Mouse (Mus musculus) embryonic facial prominence, embryonic 15.5 days (tissue): ENCODE measurements around the gene Rnf167. TPM values are rescaled to one million over a fixed set of nuclear protein-coding genes. Genes with fewer than 3 reads are reported as not detected.
A peak's percentile ranks its signal among the peaks of the same experiment; 100 is the strongest.

Source experiments
- ATAC-seq: fragments of 200-750 bp; cut with Nextera tagmentation; 2 replicates; pipeline ENCODE4 v1.8.0; 2017; ENCODE audit warnings: low read depth, moderate TSS enrichment; ENCODE audit not compliant: insufficient number of reproducible peaks, low FRiP score, low TSS enrichment
- H3K27ac ChIP-seq: fragments of 300-500 bp; sonication (generic); replicated peaks from 2 replicates; pipeline ENCODE4 v1.5.1; 2015; ENCODE audit warnings: mild to moderate bottlenecking, inconsistent platforms
- H3K27me3 ChIP-seq: fragments of 300-500 bp; sonication (generic); 2 replicates; pipeline ENCODE4 v1.6.1; 2015; ENCODE audit warnings: inconsistent platforms
- H3K36me3 ChIP-seq: fragments of 300-500 bp; sonication (generic); 2 replicates; pipeline ENCODE4 v1.6.1; 2015; ENCODE audit warnings: mild to moderate bottlenecking, inconsistent platforms
- H3K4me1 ChIP-seq: fragments of 300-500 bp; sonication (generic); 2 replicates; pipeline ENCODE4 v1.6.1; 2015; ENCODE audit warnings: inconsistent platforms
- H3K4me2 ChIP-seq: fragments of 300-500 bp; sonication (generic); replicated peaks from 2 replicates; pipeline ENCODE4 v1.6.1; 2015; ENCODE audit warnings: mild to moderate bottlenecking, inconsistent platforms
- H3K4me3 ChIP-seq: fragments of 300-500 bp; sonication (generic); replicated peaks from 2 replicates; pipeline ENCODE4 v1.5.1; 2015; ENCODE audit warnings: mild to moderate bottlenecking, inconsistent platforms
- H3K9ac ChIP-seq: fragments of 300-500 bp; sonication (generic); 2 replicates; pipeline ENCODE4 v1.6.1; 2015; ENCODE audit warnings: inconsistent platforms
- H3K9me3 ChIP-seq: fragments of 300-500 bp; sonication (generic); replicated peaks from 2 replicates; pipeline ENCODE4 v1.6.1; 2016; ENCODE audit warnings: inconsistent platforms
- WGBS: fragments of 180-500 bp; shearing (Covaris S2); methylation state at CpG from one replicate; pipeline ENCODE4 v1.1.7; 2015; 5-methylcytosine and 5-hydroxymethylcytosine counted together
- polyA plus RNA-seq: library from polyadenylated mRNA; unstranded; fragments of >200 nt; fragmentation: Nextera tagmentation; extraction: Ambion mirVana; gene quantifications from 2 replicates; pipeline ENCODE4 v1.2.1, GENCODE M21; 2015

The Rnf167 gene
- polyA plus RNA-seq, 1 experiment from 2014 or later: 147 TPM

GRCm38 (mm10) chr11:70615516-70616093, 31.4 kb upstream of the Rnf167 start, which contains the start of gene 4930544D05Rik:
TSS of gene 4930544D05Rik (plus strand) at chr11:70615848.
- Histone ChIP-seq H3K4me3 (peak within 1 kb of the TSS; percentile 42), H3K36me3 (peaks cover 28% of the 10 kb centered on the region), H3K9ac (peak within 1 kb of the TSS; percentile 45), H3K27me3 (no peaks in the 10 kb centered on the region), H3K9me3 (no peaks in the 10 kb centered on the region), H3K4me1 (peaks cover 14% of the 10 kb centered on the region), H3K27ac (peak within 1 kb of the TSS; percentile 52), H3K4me2 (peak within 1 kb of the TSS; percentile 83)
- ATAC-seq: peak; percentile 13; the same call in 1 of the 2 replicates
- WGBS: 14% methylated on average over 21 of the region's 21 CpGs

- ATAC-seq: no peak
- peaks cover 14% of the 10 kb centered on the region for H3K4me1 ChIP-seq
- H3K27me3 ChIP-seq: no peaks in the 10 kb centered on the region
- H3K27ac ChIP-seq: no peak within 1 kb of the TSS
- no peak within 1 kb of the TSS for H3K9ac ChIP-seq
- no peak within 1 kb of the TSS for H3K4me2 ChIP-seq
- H3K36me3 ChIP-seq: no peaks in the 10 kb centered on the region
- no peak within 1 kb of the TSS for H3K4me3 ChIP-seq
- H3K9me3 ChIP-seq: no peaks in the 10 kb centered on the region
- WGBS: 28% methylated on average over 1 of the region's 1 CpGs
These were observed 27.9 kb upstream of the Rnf167 start, which contains the start of gene Chrne for GRCm38 (mm10) chr11:70619101-70619500. TSS of gene Chrne (minus strand) at chr11:70619216.

GRCm38 (mm10) chr11:70621972-70622814, 24.8 kb upstream of the Rnf167 start:
- no peaks in the 10 kb centered on the region for H3K9me3 ChIP-seq
- no peak for ATAC-seq
- no peaks in the 10 kb centered on the region for H3K27me3 ChIP-seq
- no peak overlapping the region for H3K4me2 ChIP-seq
- no peaks in the 10 kb centered on the region for H3K4me1 ChIP-seq
- 39% methylated on average over 7 of the region's 7 CpGs for whole genome bisulfite sequencing
- no peak overlapping the region for H3K27ac ChIP-seq
- no peaks in the 10 kb centered on the region for H3K36me3 ChIP-seq
- no peak overlapping the region for H3K4me3 ChIP-seq
- H3K9ac ChIP-seq: no peak overlapping the region

DNA sequence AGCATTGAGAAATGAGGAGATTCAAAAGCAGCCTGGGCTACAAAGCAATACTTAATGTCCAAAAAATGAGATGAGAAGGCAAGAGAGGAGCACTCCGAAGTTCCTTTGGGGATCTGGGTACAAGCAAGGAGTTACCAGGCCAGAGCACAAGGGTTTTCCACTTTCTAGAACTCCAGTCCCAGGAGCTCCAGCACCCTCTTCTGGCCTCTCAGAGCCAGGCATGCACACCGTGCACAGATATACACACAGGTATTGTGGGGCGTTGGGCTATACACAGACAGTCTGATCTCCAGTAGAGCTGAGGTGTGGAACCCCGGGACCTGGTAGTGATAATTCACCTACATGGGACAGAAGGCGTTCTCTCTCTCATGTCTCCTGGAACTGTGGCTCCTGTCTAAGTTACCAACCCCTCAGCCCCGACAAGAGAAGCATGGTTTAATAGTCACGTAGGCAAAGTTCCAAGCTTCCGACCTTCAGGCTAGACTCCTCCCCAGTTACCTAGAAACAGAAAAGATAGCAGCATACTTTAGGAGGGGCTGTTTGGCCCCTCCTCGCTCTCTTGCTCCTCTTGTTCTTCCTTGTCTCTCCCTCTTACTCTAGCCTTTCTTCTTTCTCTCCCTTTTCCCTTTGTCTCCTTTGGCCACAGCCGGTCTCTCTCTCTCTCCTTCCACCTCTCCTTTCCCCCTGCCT, 23.8 kb upstream of the Rnf167 start:
- 78% methylated on average over 10 of the region's 10 CpGs for WGBS
- H3K27me3 ChIP-seq: no peaks in the 10 kb centered on the region
- no peaks in the 10 kb centered on the region for H3K9me3 ChIP-seq
- ATAC-seq: no peak
- no peak overlapping the region for H3K4me3 ChIP-seq
- no peaks in the 10 kb centered on the region for H3K4me1 ChIP-seq
- H3K27ac ChIP-seq: no peak overlapping the region
- H3K9ac ChIP-seq: no peak overlapping the region
- H3K36me3 ChIP-seq: no peaks in the 10 kb centered on the region
- no peak overlapping the region for H3K4me2 ChIP-seq

- no peak overlapping the region for H3K4me2 ChIP-seq
- no peaks in the 10 kb centered on the region for H3K9me3 ChIP-seq
- no peaks in the 10 kb centered on the region for H3K4me1 ChIP-seq
- H3K36me3 ChIP-seq: no peaks in the 10 kb centered on the region
- H3K27ac ChIP-seq: no peak overlapping the region
- WGBS: 49% methylated on average over 4 of the region's 4 CpGs
- no peaks in the 10 kb centered on the region for H3K27me3 ChIP-seq
- ATAC-seq: no peak
- H3K4me3 ChIP-seq: no peak overlapping the region
- H3K9ac ChIP-seq: no peak overlapping the region
These were observed 21.6 kb upstream of the Rnf167 start for GRCm38 (mm10) chr11:70625473-70625872.

DNA sequence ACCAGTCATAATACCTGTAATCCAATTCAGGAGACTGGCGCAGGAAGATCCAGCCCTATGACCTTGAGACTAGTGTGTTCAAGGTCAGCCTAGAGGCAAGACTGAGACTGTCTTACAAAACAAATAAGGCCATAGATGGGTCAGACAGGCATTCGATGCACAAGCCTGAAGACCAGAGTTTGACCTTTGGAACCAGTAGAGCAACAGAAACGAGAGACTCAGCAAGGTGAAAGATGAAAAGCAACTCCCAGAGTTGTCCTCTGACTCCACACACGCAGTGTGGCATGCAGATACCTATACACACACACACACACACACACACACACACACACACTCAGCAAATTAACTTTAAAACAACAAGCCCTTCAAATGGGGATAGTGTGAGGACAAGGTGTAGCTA, 20.2 kb upstream of the Rnf167 start:
- no peak overlapping the region for H3K4me2 ChIP-seq
- no peak overlapping the region for H3K9ac ChIP-seq
- H3K9me3 ChIP-seq: no peaks in the 10 kb centered on the region
- no peak overlapping the region for H3K4me3 ChIP-seq
- no peaks in the 10 kb centered on the region for H3K27me3 ChIP-seq
- no peak overlapping the region for H3K27ac ChIP-seq
- WGBS: 59% methylated on average over 4 of the region's 4 CpGs
- no peaks in the 10 kb centered on the region for H3K4me1 ChIP-seq
- no peak for ATAC-seq
- H3K36me3 ChIP-seq: no peaks in the 10 kb centered on the region

GRCm38 (mm10) chr11:70628431-70628830, 18.6 kb upstream of the Rnf167 start:
- ATAC-seq: no peak
- H3K27ac ChIP-seq: no peak overlapping the region
- no peak overlapping the region for H3K4me3 ChIP-seq
- no peaks in the 10 kb centered on the region for H3K36me3 ChIP-seq
- no peaks in the 10 kb centered on the region for H3K27me3 ChIP-seq
- H3K9me3 ChIP-seq: no peaks in the 10 kb centered on the region
- no peaks in the 10 kb centered on the region for H3K4me1 ChIP-seq
- 74% methylated on average over 2 of the region's 2 CpGs for WGBS
- no peak overlapping the region for H3K4me2 ChIP-seq
- no peak overlapping the region for H3K9ac ChIP-seq

DNA sequence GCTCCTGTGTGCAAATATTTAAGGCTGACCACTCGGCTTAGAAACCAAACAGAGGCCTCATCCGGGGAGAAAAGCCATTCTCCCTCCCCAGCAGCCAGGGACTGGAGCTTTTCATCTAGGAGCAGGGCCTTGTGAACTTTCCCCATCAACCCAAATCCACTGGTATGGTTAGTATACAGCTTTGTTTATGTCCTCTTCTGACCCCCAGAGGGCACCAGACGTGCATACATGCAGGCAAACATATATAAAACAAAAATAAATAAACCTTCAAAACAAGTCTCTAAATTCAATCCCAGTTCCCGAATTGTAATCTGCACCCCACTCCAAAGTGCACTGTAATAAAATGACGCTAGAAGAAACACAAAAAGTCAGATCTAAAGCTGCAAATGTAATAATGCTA, 17.5 kb upstream of the Rnf167 start:
- Histone ChIP-seq H3K27me3 (no peaks in the 10 kb centered on the region), H3K9ac (no peak overlapping the region), H3K4me1 (no peaks in the 10 kb centered on the region), H3K9me3 (no peaks in the 10 kb centered on the region), H3K4me2 (no peak overlapping the region), H3K27ac (no peak overlapping the region), H3K36me3 (no peaks in the 10 kb centered on the region), H3K4me3 (no peak overlapping the region)
- no peak for ATAC-seq
- 56% methylated on average over 5 of the region's 5 CpGs for WGBS

DNA sequence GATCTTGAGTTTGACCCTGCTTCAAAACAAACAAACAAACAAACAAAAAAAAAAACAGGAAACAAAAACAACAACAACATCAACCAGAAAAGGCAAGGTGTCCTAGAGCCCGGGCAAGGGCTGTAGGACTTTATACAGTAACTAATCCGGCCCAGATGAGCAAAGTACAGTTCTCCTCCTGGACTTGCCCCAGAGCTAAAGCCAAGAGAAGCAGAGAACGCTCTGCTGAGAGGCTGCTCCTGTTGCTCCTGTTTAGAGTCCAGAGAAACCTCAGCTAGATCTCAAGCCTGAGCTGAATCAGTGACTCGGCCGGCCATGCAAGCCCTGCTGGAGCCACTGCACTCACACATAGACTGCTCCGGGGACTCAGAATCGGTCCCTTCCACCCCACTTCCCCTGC, 16.9 kb upstream of the Rnf167 start:
- no peak overlapping the region for H3K4me3 ChIP-seq
- no peak for ATAC-seq
- H3K9me3 ChIP-seq: no peaks in the 10 kb centered on the region
- no peak overlapping the region for H3K9ac ChIP-seq
- H3K27me3 ChIP-seq: no peaks in the 10 kb centered on the region
- H3K27ac ChIP-seq: no peak overlapping the region
- H3K36me3 ChIP-seq: no peaks in the 10 kb centered on the region
- 70% methylated on average over 7 of the region's 7 CpGs for WGBS
- no peak overlapping the region for H3K4me2 ChIP-seq
- no peaks in the 10 kb centered on the region for H3K4me1 ChIP-seq

DNA sequence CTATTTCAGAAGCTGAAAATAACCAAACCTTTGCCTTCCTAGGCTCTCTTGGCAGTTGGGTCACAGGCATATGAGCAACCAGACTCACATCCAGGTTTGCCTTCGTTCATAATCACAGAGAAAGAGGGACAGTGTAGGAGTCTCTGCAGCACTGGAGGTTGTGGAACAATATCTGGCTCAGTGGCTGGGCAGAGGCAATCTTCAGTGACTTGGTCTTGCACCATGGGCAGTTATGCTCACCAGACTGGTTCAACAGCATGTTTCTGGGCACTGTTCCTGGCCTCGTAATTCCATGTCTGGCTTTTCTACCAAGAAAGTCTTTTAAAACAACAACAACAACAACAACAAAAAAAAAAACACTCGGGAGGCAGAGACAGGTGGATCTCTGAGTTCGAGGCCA, 11.4 kb upstream of the Rnf167 start:
- Histone ChIP-seq H3K9ac (no peak overlapping the region), H3K4me3 (no peak overlapping the region), H3K4me1 (no peaks in the 10 kb centered on the region), H3K27ac (no peak overlapping the region), H3K36me3 (no peaks in the 10 kb centered on the region), H3K27me3 (no peaks in the 10 kb centered on the region), H3K9me3 (no peaks in the 10 kb centered on the region), H3K4me2 (no peak overlapping the region)
- 69% methylated on average over 4 of the region's 4 CpGs for WGBS
- no peak for ATAC-seq

GRCm38 (mm10) chr11:70637764-70638163, 9.3 kb upstream of the Rnf167 start:
- Histone ChIP-seq H3K4me1 (no peaks in the 10 kb centered on the region), H3K4me2 (no peak overlapping the region), H3K9ac (no peak overlapping the region), H3K36me3 (no peaks in the 10 kb centered on the region), H3K9me3 (no peaks in the 10 kb centered on the region), H3K4me3 (no peak overlapping the region), H3K27ac (no peak overlapping the region), H3K27me3 (no peaks in the 10 kb centered on the region)
- no peak for ATAC-seq
- 84% methylated on average over 1 of the region's 1 CpGs for WGBS
